Mouse (Mus musculus) retina, embryonic 14.5 days (tissue): Measurements from ENCODE around the gene Snx25.

Source experiments
- DNase-seq: peaks from one replicate; pipeline ENCODE4 v3.0.0-alpha.2; 2015; ENCODE audit warnings: low spot score

Snx25 gene

GRCm38 (mm10) chr8:46152064-46153031, at the start of gene Snx25:
Gene Snx25, minus strand, starts transcription at chr8:46152159.
- DNase-seq: peak; percentile 88

GRCm38 (mm10) chr8:46197673-46198072, 45.7 kb upstream of the Snx25 start:
- no peak for DNase-seq

- no peak for DNase-seq
These were observed 44.9 kb upstream of the Snx25 start for GRCm38 (mm10) chr8:46196877-46197276.

- no peak for DNase-seq
These were observed 41.1 kb upstream of the Snx25 start for GRCm38 (mm10) chr8:46193100-46193499.

- DNase-seq: peak; percentile 80
These were observed 33.4 kb upstream of the Snx25 start for GRCm38 (mm10) chr8:46185361-46185760.

- DNase-seq: no peak
These were observed 28.2 kb upstream of the Snx25 start for GRCm38 (mm10) chr8:46180136-46180535.

GRCm38 (mm10) chr8:46173651-46174050, 21.7 kb upstream of the Snx25 start:
- no peak for DNase-seq

GRCm38 (mm10) chr8:46163870-46164190, 11.9 kb upstream of the Snx25 start:
- no peak for DNase-seq

GRCm38 (mm10) chr8:46162953-46163869, 11.3 kb upstream of the Snx25 start:
- DNase-seq: peak; percentile 94

GRCm38 (mm10) chr8:46153042-46153441, 1.1 kb upstream of the Snx25 start:
- no peak for DNase-seq

GRCm38 (mm10) chr8:46151202-46152062, 527 bp downstream of the Snx25 start, which contains the start of gene Cfap97:
Gene Cfap97, plus strand, starts transcription at chr8:46151771.
- DNase-seq: peak; percentile 62

- no peak for DNase-seq
These were observed 2.2 kb downstream of the Snx25 start for GRCm38 (mm10) chr8:46149782-46150181.

GRCm38 (mm10) chr8:46149306-46149705, 2.7 kb downstream of the Snx25 start:
- no peak for DNase-seq

GRCm38 (mm10) chr8:46146173-46146572, 5.8 kb downstream of the Snx25 start:
- no peak for DNase-seq

- DNase-seq: no peak
These were observed 8.0 kb downstream of the Snx25 start for GRCm38 (mm10) chr8:46143924-46144323.

- DNase-seq: no peak
These were observed 8.5 kb downstream of the Snx25 start for GRCm38 (mm10) chr8:46143470-46143869.

GRCm38 (mm10) chr8:46142498-46143081, 9.4 kb downstream of the Snx25 start:
- no peak for DNase-seq

- no peak for DNase-seq
These were observed 10.3 kb downstream of the Snx25 start for GRCm38 (mm10) chr8:46141688-46142087.

- no peak for DNase-seq
These were observed 11.4 kb downstream of the Snx25 start for GRCm38 (mm10) chr8:46140376-46141120.

GRCm38 (mm10) chr8:46137843-46138596, 13.9 kb downstream of the Snx25 start:
- no peak for DNase-seq
